Mouse (Mus musculus) frontal cortex, postnatal 36 days (tissue): ENCODE data around the gene Ddx5.
"Not testable (repeated sequence)": the region's sequence is repeated elsewhere in the genome, so short reads cannot be mapped to it uniquely, and the experiment has no call there.

Experiments used
- DNase-seq, 2 experiments: peaks; one replicate each; pipeline ENCODE4 v3.0.0; 2022; ENCODE audit warnings: low spot score in 2 of 2

The Ddx5 gene

DNA sequence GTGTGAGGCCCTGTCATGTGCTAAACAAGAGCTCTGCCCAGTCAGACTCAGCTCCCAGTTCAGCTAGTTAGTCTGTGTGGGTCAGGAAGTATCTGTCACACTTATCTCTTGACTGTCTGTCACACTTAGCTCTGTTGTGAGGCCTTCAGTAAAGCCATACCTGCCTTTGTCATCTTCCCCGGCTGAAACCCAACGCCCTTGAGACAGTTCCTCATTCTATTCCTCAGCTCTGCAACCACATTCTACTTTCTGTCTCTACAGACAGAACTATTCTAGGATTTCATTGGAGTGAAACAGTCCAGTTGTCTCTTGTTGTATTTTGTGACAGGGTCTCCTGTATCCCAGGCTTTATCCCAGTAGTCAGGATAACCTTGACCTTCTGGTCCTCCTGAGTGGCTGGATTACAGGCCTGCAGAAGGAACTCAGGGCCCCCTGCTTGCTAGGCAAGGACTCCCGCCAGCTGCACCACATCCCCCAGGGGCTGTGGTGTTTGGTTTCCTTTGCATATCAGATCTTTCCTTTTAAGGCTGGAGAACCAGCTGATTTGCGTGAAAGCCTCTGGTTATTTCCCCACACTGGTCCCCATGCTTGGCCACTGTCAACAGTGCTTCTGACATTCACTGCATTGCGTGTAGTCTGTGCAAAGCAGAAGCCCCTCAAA, 26.7 kb downstream of the Ddx5 start:
- no peak for DNase-seq

DNA sequence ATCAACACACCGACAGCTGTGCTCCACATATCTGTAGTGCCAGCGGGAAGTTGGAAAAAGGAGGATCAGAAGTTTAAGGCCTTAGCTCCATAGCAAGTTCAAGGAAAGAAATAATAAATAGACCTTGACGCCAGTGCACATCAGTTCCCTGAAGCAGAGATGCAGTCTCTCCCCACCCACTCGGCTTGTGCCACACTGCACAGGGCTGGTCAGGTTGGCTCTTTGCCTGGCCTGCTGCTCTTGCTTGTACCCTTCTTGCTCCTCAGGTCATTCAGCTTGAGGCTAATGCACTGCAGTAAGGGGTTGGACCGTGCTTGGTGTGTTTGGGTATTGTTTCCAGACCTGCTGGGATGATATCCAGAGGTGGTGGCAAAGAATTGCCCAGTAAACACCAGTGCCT, 28.5 kb downstream of the Ddx5 start:
- no peak for DNase-seq

DNA sequence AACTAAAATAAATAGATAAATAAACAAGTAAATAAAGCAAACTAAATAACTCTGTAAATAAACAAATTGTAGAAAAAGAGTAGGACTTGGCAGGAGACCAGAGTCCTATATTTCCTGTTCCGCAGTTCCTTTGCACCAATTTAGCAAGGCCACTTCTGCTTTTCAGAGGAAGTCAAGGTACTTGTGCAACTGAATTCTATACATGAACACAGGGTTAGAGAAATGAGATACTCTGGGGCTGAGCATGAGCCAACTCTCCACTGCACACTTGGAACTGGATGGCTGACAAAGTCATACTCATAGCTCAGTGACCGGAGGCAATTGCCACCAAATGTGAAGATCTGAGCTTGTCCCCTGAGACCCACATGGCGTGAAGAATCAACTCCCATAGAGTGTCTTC, 30.0 kb downstream of the Ddx5 start:
- DNase-seq, result no peak

DNA sequence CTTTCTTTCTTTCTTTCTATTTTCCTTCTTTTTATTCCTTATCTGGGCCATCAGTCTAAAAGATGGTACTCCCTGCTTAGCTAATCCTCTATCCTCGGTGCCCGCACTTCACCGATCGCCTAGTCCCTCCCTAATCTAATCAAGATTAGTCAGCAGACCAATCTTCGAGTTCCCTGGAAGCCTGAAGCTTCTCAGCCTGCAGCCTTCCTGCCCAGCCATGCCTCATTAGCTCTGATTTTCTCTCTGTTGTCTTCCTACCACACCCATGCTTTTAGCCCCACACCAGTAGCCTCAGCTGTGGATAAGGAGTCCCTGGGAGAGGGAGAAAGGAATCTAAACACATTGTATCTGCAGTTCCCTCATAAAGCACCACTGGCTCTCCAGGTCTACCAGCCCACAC, 33.4 kb downstream of the Ddx5 start:
- DNase-seq, result no peak

DNA sequence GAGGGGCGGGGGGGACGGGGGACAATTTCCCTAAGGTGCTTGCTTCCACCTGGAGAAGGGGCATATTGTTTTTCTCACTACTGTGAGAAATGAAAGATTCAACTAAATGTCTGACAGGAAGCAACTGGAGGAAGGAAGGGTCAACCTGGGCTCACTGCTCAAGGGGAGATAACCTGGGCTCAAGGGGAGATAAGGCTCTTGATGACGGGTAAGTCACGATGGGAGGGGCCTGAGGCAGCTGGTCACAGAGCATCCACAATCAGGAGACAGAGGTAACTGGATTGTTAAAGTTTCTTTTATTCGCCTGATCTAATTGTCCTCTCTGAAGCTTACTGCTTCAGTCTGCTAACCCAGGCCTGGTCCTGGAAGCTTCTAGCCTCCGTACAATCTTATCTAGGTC, 35.7 kb downstream of the Ddx5 start:
- no peak for DNase-seq

DNA sequence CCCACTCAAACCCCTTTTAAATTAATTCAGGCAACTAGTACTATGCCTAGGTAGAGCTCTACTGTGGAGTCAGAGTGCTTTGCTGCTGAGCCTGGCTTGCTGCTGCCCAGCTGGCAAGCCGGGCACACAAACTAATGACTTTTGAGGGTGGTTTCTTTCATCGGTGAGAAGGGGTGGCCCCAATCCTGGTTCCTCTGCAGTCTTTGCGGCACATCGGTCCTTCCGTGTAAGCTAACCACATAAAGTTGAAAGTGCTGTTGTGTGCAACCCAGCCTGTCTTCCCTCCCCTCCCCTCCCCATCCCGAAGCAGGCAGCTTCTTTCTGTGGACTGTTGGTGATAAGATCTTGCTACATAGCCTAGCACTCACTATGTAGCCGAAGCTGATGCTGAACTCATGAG, 36.9 kb downstream of the Ddx5 start:
- DNase-seq, result no peak

DNA sequence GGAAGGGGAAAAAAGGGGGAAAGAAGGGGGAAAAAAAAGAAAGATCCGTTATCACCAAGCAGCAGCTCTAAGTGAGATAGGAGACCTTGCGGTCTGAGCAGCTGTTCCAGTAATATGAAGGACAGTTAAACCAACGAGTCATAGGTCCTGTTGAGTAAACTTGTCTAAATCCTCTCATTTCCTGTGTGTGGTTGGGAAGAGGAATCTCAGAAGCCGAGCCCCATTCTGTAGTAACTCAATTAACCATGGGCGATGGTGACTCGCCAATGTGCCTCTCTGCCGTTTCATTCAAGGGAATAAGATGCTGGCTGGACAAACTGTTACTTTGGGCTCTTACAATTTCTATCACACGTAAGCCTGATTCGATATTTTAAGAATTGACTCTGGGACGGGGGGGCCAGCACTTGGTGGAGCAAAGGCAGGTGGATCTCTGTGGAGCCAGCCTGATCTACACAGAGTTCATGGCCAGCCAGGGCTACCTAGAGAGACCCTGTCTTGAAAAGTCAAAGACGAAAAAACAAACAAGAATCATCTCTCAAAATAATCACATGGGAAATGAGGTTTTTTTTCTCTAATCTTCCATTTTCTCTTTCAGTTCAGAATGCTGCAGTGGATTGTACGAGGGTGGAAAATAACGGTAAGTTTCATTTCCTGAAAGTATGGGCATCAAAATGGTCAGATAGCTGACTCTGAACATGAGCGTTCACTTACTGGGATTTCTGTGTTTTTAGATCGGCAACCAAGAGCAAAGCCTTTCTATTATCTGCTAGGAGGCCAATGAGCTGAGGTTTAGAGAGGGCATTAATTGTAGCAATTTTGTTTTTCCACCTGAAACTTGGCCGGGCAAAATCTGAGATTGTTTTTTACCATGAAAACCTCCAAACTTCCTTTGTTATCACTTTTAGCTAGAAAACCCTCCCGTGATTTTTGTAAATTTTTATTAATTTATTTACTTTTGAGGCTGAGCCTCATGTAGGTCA, 37.7 kb downstream of the Ddx5 start, which contains the start of gene Milr1:
Gene Milr1 (plus strand): TSS at position 188 of the 980 bp plus-strand sequence.
- DNase-seq, result no peak

DNA sequence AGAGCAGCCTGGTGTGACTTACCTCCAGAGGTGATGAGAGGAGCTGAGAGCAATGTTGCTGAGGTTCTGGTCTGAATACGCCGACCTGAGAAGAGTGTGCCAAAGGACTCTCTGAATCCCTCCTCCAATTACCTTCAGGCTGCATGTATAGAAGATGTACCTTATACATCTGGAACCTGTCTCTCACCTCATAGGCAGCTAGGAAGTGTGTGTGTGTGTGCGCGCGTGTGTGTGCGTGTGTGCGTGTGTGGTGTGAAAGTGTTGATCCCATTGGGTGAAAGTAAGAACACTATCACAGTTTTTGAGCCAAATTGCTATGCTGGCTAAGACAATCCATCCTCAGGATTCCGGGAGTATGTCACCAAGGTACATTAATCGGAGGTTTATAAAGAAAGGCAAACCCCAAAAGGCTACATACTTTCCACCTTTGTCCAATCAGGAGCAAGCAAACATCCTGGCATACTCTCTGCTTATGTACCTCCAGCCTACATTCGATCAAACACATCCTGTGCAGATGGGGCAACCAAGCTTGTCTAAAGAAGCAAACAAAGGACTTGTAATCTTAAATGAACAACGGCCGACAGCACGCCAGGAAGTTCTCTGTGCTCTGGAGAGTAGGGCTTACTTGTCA, 38.7 kb downstream of the Ddx5 start, which contains the start of gene Pecam1:
Gene Pecam1 (minus strand): TSS at position 508 of the 631 bp plus-strand sequence.
- no peak for DNase-seq

DNA sequence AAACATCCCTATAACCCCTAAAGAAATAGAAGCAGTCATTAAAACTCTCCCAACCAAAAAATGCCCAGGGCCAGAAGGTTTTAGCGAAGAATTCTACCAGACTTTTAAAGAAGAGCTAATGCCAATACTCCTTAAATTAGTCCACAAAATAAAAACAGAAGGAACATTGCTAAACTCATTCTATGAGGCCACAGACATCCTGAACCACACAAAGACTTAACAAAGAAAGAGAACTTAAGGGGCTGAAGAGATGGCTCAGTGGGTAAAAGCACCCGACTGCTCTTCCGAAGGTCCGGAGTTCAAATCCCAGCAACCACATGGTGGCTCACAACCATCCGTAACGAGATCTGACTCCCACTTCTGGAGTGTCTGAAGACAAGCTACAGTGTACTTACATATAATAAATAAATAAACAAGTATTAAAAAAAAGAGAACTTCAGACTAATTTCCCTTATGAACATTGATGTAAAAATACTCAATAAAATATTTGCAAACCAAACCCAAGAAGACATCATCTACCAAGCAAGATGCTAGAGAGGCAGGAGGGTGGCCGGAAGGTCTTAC, 39.3 kb downstream of the Ddx5 start:
- DNase-seq, result not testable (repeated sequence)

DNA sequence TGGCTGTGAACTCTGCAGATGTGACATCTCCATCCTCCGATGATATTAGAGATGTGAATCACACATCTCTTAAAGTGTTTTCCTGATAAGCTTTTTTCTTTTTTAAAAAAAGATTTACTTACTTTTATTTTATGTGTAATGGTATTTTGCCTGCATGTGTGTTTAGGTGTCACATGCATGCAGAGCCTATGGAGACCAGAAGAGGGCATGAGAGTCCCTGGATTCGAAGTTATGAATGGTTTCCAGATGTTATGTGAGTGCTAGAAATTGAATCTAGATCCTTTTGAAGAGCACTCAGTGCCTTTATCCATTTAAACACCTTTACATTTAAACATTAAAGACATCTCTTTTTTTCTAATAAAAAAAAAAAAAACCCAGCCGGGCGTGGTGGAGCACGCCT, 44.0 kb downstream of the Ddx5 start:
- no peak for DNase-seq

DNA sequence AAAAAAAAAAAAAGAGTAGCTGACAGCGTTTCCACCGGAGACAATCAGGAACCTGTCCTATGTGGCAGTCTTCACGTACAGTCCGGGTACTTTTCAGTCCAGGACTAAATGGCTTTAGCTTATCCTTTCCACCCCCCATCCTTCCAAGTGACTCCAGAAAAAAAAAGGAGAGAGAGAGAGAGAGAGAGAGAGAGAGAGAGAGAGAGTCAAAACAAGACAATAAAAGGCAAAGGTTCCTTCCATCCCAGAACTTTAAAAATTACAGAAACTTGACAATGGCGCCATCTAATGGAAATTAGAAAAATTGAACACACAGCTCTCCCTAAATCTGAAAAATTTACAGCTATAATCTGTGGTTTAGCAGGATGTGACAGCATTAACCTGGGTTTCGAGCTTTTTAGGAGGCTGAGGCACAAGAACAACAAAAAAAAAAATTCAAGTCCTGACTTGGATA, 46.6 kb downstream of the Ddx5 start:
- DNase-seq, result no peak

DNA sequence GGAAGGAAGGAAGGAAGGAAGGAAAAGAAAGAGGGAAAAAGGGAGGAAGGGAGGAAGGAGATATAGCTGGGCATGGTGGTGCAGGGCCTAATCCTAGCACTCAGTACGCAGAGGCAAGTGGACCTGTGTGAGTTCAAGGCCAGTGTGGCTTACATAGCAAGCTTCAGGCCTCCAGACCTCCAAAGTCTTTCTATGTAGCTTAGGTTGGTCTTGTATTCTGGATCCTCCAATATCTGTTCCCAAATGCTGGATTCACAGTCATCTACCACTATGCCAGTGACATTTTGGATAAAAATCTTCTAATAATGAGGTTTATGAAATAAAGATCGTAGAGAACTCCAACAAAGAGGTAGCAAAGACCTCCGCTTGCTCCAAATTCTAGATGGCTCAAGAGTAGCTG, 47.2 kb downstream of the Ddx5 start:
- no peak for DNase-seq

DNA sequence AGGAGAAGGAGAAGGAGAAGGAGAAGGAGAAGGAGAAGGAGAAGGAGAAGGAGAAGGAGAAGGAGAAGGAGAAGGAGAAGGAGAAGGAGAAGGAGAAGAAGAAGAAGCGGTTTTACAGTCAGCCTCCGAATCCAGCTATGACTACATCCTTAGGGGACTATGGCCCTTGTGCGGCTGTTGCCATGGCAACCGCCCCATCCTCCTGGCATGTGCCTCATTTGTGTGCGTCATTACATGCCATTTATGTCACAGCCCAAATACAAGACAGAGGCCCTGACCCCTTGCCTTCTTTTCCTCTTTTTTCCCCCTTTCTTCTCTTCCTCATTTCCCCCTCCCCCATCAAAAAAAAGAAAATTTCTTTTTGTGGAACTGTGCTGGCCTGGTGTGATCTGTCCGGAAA, 47.8 kb downstream of the Ddx5 start:
- no peak for DNase-seq

DNA sequence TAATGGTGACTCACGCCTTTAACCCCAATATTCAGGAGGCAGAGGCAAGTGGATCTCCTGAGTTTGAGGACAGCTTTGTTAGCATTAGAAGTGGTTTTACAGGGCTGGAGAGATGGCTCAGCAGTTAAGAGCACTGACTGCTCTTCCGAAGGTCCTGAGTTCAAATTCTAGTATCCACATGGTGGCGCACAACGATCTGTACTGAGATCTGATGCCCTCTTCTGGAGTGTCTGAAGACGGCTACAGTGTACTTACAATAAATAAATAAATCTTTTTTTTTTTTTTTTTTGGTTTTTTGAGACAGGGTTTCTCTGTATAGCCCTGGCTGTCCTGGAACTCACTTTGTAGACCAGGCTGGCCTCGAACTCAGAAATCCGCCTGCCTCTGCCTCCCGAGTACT, 48.3 kb downstream of the Ddx5 start:
- not testable (repeated sequence) for DNase-seq

DNA sequence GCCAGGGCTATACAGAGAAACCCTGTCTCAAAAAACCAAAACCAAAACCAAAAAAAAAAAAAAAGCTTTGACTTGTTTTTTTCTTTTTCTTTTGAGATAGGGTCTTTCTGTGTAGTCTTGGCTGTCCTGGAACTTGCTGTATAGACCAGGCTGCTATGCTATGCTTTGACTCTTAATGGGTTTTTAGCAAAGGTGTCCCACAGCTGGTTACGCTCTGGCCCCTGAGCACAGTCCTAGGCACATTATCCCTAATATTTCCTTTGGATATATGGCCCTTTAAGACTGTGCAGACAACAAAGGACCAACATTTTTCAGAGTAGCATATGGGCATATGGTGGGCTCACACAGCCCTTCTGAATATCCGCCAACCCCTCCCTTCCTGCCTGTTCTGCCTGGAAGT, 49.9 kb downstream of the Ddx5 start:
- DNase-seq, result no peak

DNA sequence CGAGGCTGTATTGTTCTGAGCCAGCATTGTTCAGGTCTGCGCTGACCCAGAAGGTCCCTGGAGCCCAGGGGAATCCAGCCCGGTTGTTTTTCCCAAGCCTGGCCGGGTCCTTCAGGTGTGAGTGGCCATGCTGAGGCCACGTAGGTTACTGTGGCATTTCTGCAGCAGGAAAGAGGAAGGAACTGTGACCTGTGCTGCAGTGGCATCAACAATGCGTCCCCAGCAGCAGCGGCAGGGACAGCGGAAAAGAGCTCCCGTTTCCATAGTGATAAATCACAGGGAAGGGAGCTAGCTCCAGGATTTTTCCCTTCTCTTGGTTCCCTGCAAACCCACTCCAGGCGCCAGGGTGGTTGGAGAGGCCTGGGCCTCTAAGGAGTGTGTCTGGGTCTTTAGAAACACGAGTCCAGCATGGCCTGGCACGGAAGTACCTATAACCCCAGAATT, 51.8 kb downstream of the Ddx5 start:
- DNase-seq, result peak; percentile 39

DNA sequence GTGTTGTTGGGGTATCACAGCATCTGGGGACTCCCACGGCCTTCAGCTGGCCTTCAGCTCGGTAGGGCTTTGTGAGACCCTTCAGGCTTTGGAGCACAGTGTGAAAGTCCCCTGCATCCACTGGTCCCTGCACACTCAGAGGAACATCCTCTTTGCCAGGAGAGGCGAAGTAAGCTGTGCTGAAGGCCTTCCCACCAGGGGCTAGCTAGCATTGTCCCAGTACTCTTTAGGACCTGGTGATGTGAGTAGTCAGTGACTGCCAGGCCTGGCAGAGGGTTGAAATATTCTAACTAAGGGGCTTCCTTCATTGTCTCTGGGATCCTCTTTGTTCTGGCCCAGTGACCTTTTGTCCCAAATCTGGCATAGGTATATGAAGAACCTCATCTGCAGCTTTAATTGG, 52.4 kb downstream of the Ddx5 start:
- no peak for DNase-seq

DNA sequence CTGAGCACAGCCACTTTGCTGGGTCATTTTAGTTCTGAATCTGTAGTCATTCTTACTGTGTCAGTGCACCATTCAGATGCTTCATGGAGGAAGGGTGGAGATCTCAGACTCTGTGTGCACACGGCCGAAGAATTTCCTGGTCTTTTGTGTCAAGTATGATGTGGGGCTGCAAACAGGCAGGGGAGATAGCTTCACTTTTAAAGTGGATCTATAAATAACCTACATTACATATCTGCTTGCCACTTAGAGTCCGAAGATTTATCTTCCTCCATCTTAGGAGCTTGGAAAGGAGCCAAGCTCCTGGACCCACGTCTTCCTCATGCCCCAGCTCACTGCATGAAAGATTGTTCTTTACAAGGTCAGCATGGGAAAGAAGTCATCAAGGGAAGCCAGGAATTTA, 58.3 kb downstream of the Ddx5 start:
- no peak for DNase-seq
